Mouse (Mus musculus) liver, postnatal 0 days (tissue): Measurements from ENCODE around the gene Ajm1.

Experiments
- CTCF ChIP-seq: sonication (generic); IDR thresholded peaks from 2 replicates; pipeline ENCODE4 v1.5.1; 2016; ENCODE audit warnings: antibody characterized with exemption, low read depth
- EP300 ChIP-seq: IDR thresholded peaks from 2 replicates; pipeline ENCODE4 v1.6.1; 2016; ENCODE audit warnings: antibody characterized with exemption, low read depth, mild to moderate bottlenecking

DNA sequence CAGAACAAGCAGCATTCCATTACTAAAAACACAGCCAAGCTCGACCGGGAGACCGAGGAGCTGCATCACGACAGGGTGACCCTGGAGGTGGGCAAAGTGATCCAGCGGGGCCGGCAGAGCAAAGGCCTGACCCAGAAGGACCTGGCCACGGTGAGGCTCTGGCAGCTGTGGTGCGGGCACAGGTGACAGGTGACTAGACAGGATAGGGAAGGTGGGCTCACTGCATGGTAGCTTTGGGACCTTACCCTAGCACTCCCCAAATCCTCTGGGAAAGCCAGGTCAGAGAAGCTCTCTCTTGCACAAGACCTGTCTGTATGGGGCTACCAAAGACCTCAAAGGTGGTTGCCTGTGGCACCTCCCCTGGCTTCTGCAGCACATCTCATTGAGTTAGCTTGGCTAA lies 21.0 kb downstream of the Ajm1 start:
- TF ChIP-seq CTCF: no peak
- TF ChIP-seq EP300: no peak
